Mouse (Mus musculus) right cerebral cortex, postnatal 10 days (tissue): Measurements from ENCODE around the gene Mbd4.
"Not testable (repeated sequence)": the region's sequence is repeated elsewhere in the genome, so short reads cannot be mapped to it uniquely, and the experiment has no call there.

Experiments used
- DNase-seq, 2 experiments: peaks; one replicate each; pipeline ENCODE4 v3.0.0; 2021; ENCODE audit warnings: low spot score in 2 of 2

The Mbd4 gene

GRCm38 (mm10) chr6:115859258-115859657 is 6.1 kb upstream of the Mbd4 start:
- DNase-seq = no peak

- no peak for DNase-seq
These were observed 3.2 kb upstream of the Mbd4 start for GRCm38 (mm10) chr6:115856361-115856745.

GRCm38 (mm10) chr6:115855733-115856360 is 2.7 kb upstream of the Mbd4 start:
- no peak for DNase-seq

- DNase-seq = no peak
These were observed 1.3 kb upstream of the Mbd4 start for GRCm38 (mm10) chr6:115854432-115854831.

- no peak for DNase-seq
These were observed 814 bp upstream of the Mbd4 start for GRCm38 (mm10) chr6:115853985-115854384.

GRCm38 (mm10) chr6:115852446-115853090 is 603 bp downstream of the Mbd4 start:
- DNase-seq = peak in 1 of 2 experiments; percentile 33

- no peak for DNase-seq
These were observed 4.4 kb downstream of the Mbd4 start for GRCm38 (mm10) chr6:115848598-115849304.

GRCm38 (mm10) chr6:115846640-115847411 is 6.3 kb downstream of the Mbd4 start:
- peak; percentile 63 to 65 for DNase-seq

- DNase-seq = no peak
These were observed 8.2 kb downstream of the Mbd4 start for GRCm38 (mm10) chr6:115845006-115845405.

- no peak for DNase-seq
These were observed 14.4 kb downstream of the Mbd4 start for GRCm38 (mm10) chr6:115838745-115839144.

GRCm38 (mm10) chr6:115838161-115838597 is 15.0 kb downstream of the Mbd4 start, which contains the start of gene Efcab12:
Efcab12 (minus strand) TSS chr6:115838412.
- peak; percentile 86 to 91 for DNase-seq

GRCm38 (mm10) chr6:115833861-115834260 is 19.3 kb downstream of the Mbd4 start:
- DNase-seq = no peak

- no peak for DNase-seq
These were observed 20.9 kb downstream of the Mbd4 start for GRCm38 (mm10) chr6:115832152-115832850.

GRCm38 (mm10) chr6:115830779-115831601 is 22.2 kb downstream of the Mbd4 start:
- DNase-seq = no peak

- DNase-seq = not testable (repeated sequence)
These were observed 29.2 kb downstream of the Mbd4 start for GRCm38 (mm10) chr6:115823850-115824464.

- DNase-seq = no peak
These were observed 31.8 kb downstream of the Mbd4 start for GRCm38 (mm10) chr6:115821216-115821993.

GRCm38 (mm10) chr6:115818129-115818528 is 35.0 kb downstream of the Mbd4 start:
- DNase-seq = no peak

GRCm38 (mm10) chr6:115815041-115815440 is 38.1 kb downstream of the Mbd4 start:
- DNase-seq = no peak

GRCm38 (mm10) chr6:115814104-115814503 is 39.1 kb downstream of the Mbd4 start:
- DNase-seq = peak in 1 of 2 experiments; percentile 76
